Mouse (Mus musculus): ENCODE measurements at regions not wholly inside any gene's neighbourhood (a gene's known extent, or its start where the extent isn't known, plus 50 kb on each side); places are given as distances from the start of the nearest gene placed in this dataset.
"Not testable (repeated sequence)": the region's sequence is repeated elsewhere in the genome, so short reads cannot be mapped to it uniquely, and the experiment has no call there.

DNA sequence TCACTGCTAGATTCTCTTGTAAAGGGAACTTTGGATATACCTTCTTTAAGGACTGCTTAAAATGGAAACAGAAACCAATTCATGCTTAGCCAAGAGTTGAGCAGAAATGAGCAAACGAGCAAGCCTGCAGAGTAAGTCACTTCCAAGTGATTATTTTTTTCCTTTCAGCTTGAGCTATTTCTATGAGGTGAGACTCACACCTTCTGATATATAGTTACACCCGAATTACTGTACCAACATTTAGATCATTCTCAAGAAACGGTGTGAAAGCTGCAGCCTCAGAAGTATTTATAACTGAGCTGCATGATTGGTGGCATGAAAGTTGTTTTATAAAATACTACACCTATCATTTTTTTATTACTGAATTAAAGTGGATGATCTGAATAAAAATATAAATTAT, 771.9 kb upstream of the 4930452B06Rik start:
- Histone ChIP-seq H3K27me3 (no peaks in the 10 kb centered on the region), H3K4me1 (no peaks in the 10 kb centered on the region), H3K36me3 (no peaks in the 10 kb centered on the region), H3K9ac (no peak overlapping the region), H3K4me3 (no peak overlapping the region), H3K4me2 (no peak overlapping the region), H3K27ac (no peak overlapping the region), H3K9me3 (no peaks in the 10 kb centered on the region)
- ATAC-seq (ENCODE audit: borderline replicate concordance, extremely low read depth, low FRiP score, low TSS enrichment): no peak
- 66% methylated on average over 3 of the region's 3 CpGs for WGBS

DNA sequence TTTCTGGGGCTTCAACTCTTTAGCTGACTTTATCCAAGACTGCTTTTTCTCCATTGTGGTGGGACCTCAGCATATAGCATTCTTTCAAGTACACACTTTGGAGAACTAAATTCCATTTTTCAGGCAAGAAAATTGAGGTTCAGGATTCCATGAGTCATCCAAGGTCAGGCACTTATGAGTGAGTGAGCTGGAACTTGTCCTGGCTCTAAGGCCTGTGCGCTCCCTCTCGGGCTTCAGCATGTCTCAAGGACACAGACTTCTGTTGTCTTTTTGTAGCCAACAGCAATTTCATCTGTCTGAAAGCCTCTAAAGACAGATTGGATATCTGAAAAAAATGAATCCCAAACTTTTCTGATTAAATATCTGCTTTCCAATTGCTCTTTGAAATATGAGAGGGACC, 769.1 kb upstream of the 4930452B06Rik start:
- no peak for ATAC-seq (ENCODE audit: borderline replicate concordance, extremely low read depth, low FRiP score, low TSS enrichment)
- Histone ChIP-seq H3K4me3 (no peak overlapping the region), H3K4me1 (no peaks in the 10 kb centered on the region), H3K36me3 (no peaks in the 10 kb centered on the region), H3K27ac (no peak overlapping the region), H3K27me3 (no peaks in the 10 kb centered on the region), H3K9ac (no peak overlapping the region), H3K9me3 (no peaks in the 10 kb centered on the region), H3K4me2 (no peak overlapping the region)
- WGBS: 87% methylated on average over 2 of the region's 2 CpGs

DNA sequence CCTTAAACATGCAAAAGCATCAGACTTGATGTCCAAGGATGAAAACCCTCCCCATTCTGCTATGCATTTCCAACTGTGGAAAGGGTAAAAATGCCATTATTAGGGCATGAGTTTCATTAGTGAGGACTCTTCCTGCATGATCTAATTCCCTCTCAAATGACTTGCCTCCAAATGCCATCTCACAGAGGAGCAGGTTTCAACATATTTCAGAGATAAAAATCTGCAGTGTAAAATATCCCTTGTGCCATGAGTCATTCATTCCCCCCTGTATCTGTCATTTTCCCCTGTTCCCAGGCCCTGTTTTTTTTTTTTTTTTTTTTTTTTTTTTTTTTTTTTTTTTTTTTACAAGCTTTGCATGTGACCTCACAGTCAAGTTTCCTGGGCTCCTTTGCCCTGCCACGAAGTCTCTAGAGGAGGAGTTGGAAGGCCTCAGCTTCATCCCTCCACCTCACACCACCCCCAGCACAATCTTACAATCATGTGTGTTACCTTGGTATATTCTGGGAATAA, 767.1 kb upstream of the 4930452B06Rik start:
- WGBS: 30% methylated on average over 1 of the region's 1 CpGs
- no peaks in the 10 kb centered on the region for H3K9me3 ChIP-seq
- H3K9ac ChIP-seq: no peak overlapping the region
- H3K27me3 ChIP-seq: no peaks in the 10 kb centered on the region
- H3K4me3 ChIP-seq: no peak overlapping the region
- H3K27ac ChIP-seq: no peak overlapping the region
- no peak overlapping the region for H3K4me2 ChIP-seq
- no peak for ATAC-seq (ENCODE audit: borderline replicate concordance, extremely low read depth, low FRiP score, low TSS enrichment)
- H3K36me3 ChIP-seq: no peaks in the 10 kb centered on the region
- H3K4me1 ChIP-seq: no peaks in the 10 kb centered on the region

DNA sequence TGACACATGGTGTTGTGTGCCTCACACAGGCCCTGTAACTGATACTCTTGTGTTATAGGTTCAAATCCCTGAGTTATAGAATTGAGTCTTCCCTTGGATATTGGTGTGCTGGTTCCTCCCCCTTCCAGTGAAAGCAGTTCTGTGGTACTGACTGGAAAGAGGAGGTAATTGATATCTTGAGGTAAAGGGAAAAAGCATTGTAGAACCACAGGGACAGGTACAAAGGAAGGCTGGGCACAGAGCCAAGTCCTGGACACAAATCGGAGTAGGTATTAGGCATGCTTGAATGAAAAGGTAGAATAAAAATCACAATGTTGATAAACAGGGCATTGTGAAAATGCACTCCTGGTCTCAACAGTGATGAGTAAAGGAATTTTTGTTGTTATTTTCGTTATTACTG, 765.8 kb upstream of the 4930452B06Rik start:
- Histone ChIP-seq H3K27ac (no peak overlapping the region), H3K4me2 (no peak overlapping the region), H3K9me3 (no peaks in the 10 kb centered on the region), H3K36me3 (no peaks in the 10 kb centered on the region), H3K9ac (no peak overlapping the region), H3K27me3 (no peaks in the 10 kb centered on the region), H3K4me3 (no peak overlapping the region), H3K4me1 (no peaks in the 10 kb centered on the region)
- no peak for ATAC-seq (ENCODE audit: borderline replicate concordance, extremely low read depth, low FRiP score, low TSS enrichment)
- WGBS: 82% methylated on average over 2 of the region's 2 CpGs

DNA sequence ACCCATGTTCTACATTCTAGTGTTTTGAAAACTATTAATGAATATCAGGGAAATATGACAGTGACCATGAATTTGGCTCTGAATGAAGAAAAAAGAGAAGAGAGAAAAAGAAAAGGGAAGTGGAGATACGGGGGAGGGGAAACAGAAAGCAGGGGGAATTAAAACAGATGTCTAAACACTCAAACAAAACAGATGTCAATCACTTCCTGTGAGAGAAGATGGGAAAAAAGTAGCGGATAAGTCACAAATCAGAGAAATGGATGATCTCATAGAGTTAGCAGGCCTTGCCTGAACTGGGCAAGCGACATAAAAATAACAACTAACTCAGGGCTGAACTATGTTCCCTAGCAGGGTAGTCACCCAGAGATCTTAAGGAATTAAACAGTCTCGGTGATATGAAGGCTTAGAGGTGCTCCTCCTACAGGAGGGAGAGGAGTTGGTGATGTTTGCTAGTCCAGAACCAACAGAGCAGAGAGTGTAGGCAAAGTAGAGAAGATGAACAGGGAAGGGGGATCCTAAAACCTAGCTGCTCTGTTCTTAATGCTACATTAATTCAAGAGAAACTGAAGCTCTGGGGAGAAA, 745.9 kb upstream of the 4930452B06Rik start:
- ATAC-seq (ENCODE audit: borderline replicate concordance, extremely low read depth, low FRiP score, low TSS enrichment): no peak
- Histone ChIP-seq H3K9ac (no peak overlapping the region), H3K4me3 (no peak overlapping the region), H3K4me1 (no peaks in the 10 kb centered on the region), H3K4me2 (no peak overlapping the region), H3K27me3 (no peaks in the 10 kb centered on the region), H3K9me3 (no peaks in the 10 kb centered on the region), H3K27ac (no peak overlapping the region), H3K36me3 (no peaks in the 10 kb centered on the region)
- WGBS: 58% methylated on average over 4 of the region's 4 CpGs

DNA sequence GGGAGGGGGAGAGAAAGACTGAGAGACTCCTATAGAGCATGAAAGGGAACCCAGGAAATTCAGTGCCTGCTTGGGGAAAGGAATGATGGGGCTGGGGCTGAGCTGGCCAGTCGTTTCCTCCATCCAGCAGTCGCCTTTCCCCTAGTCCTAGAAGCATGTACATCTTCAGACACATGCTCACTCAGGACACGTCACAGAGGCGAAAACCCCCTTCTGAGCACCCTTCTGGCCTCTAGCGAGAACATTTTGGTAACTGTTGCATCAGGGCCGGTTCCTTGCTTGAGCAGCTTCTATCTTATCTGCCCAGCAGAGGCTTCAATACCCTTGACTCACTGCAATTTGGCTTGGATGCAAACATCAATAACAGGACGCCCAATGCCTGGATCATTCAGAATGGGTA, 737.6 kb upstream of the 4930452B06Rik start:
- Histone ChIP-seq H3K36me3 (no peaks in the 10 kb centered on the region), H3K9ac (no peak overlapping the region), H3K4me3 (no peak overlapping the region), H3K4me2 (no peak overlapping the region), H3K4me1 (no peaks in the 10 kb centered on the region), H3K27me3 (no peaks in the 10 kb centered on the region), H3K9me3 (no peaks in the 10 kb centered on the region), H3K27ac (no peak overlapping the region)
- WGBS: 69% methylated on average over 7 of the region's 7 CpGs
- no peak for ATAC-seq (ENCODE audit: borderline replicate concordance, extremely low read depth, low FRiP score, low TSS enrichment)

DNA sequence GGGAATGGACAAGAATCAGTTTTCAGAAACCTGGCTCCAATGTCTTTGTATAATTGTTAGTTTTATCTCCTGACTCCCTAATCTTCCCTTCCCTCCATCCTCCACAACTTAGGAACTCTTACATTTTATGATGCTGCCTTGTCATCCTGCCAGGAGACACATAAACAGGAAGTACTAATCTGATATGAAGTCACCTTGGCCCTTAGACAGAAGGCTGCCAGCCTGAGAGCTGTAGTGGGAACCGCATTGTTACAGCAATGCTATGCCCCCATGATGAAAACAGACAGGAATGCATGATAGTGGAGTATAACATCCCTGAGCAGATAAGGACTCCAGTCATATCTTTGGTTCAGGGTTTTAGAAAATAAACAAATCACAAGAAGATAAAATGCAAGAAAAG, 734.8 kb upstream of the 4930452B06Rik start:
- Histone ChIP-seq H3K27ac (no peak overlapping the region), H3K9me3 (no peaks in the 10 kb centered on the region), H3K4me1 (no peaks in the 10 kb centered on the region), H3K9ac (no peak overlapping the region), H3K4me2 (no peak overlapping the region), H3K36me3 (no peaks in the 10 kb centered on the region), H3K4me3 (no peak overlapping the region), H3K27me3 (no peaks in the 10 kb centered on the region)
- ATAC-seq (ENCODE audit: borderline replicate concordance, extremely low read depth, low FRiP score, low TSS enrichment): no peak
- WGBS: 42% methylated on average over 1 of the region's 1 CpGs

DNA sequence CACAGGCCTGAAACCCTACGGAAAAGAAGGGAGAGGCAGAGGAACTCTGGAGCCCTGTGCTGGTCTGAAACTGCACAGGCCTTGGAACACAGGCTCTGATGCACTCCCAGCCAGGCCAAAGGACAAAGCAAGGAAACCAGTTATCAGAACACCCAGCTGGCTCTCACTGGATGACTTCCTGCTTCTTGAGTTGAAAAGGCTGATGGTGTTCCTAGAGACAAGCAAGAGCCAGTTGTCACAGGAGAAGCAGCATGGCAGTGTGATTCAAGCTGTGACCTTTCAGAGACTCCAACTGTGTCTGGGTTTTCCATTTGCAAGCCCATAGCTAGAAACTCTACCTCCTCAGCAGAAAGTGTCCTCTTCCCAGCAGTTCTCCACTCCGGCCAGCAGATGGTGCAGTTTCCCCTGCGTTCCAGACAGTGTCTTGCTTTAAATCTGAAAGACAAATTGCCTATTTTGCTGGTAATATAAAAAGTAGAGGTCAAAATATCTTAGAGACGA, 727.3 kb upstream of the 4930452B06Rik start:
- Histone ChIP-seq H3K27ac (no peak overlapping the region), H3K4me3 (no peak overlapping the region)

DNA sequence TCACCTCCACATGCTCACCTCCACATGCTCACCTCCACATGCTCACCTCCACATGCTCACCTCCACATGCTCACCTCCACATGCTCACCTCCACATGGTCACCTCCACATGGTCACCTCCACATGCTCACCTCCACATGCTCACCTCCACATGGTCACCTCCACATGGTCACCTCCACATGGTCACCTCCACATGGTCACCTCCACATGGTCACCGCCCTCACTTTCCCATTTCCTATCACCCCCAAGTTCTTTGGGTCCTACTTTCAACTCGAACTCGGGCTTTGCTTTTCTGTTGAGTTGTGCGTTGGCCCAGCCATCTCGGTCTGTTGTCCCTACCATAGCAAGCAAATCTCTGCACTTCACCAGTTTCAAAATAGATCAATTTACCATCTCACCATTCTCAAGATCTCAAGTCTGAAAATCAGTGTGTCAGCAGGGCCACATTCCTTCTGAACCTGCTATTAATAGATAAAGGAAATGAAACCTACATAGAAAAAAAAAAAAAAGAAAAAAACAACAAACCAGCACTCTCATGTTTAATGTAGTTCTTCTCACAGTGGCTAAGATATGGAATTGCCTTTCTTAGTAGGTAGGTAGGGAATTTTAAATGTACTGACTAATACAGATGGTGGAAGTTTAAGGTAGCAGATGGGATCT, 724.0 kb upstream of the 4930452B06Rik start:
- 89% methylated on average over 5 of the region's 5 CpGs for WGBS
- H3K36me3 ChIP-seq; H3K9ac ChIP-seq; H3K9me3 ChIP-seq; H3K4me2 ChIP-seq; ATAC-seq (ENCODE audit: borderline replicate concordance, extremely low read depth, low FRiP score, low TSS enrichment); H3K4me3 ChIP-seq; H3K27me3 ChIP-seq; H3K27ac ChIP-seq; H3K4me1 ChIP-seq: not testable (repeated sequence)

More for the DNA sequence above, 727.3 kb upstream of the 4930452B06Rik start:
- WGBS: 10% methylated on average over 4 of the region's 4 CpGs
- H3K4me2 ChIP-seq: no peak overlapping the region
- H3K36me3 ChIP-seq: no peaks in the 10 kb centered on the region
- H3K9ac ChIP-seq: no peak overlapping the region
- no peak for ATAC-seq (ENCODE audit: borderline replicate concordance, extremely low read depth, low FRiP score, low TSS enrichment)
- H3K27me3 ChIP-seq: no peaks in the 10 kb centered on the region
- no peaks in the 10 kb centered on the region for H3K9me3 ChIP-seq
- H3K4me1 ChIP-seq: no peaks in the 10 kb centered on the region

DNA sequence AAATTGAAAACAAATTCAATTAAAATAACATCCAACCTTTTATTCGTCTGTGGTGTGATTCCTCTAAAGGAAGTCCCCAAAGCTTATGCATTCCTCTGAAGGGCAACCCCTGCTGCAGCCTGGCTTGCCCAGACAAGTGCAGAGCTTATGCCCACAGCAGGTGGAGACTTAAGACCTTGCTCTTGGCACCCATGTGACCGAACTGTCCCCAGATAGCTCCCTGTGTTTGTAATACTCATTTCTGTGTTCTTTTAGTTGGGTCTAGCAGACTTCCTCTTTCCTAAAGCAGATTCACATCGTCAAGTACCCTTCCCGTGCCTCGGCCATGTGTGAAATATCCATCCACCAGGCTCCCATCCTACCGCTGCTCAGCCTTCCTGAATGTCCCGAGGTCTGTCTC, 723.1 kb upstream of the 4930452B06Rik start:
- Histone ChIP-seq H3K4me1 (no peaks in the 10 kb centered on the region), H3K4me2 (no peak overlapping the region), H3K36me3 (no peaks in the 10 kb centered on the region), H3K9ac (no peak overlapping the region), H3K27me3 (no peaks in the 10 kb centered on the region), H3K9me3 (no peaks in the 10 kb centered on the region), H3K4me3 (no peak overlapping the region), H3K27ac (no peak overlapping the region)
- 80% methylated on average over 7 of the region's 7 CpGs for WGBS
- no peak for ATAC-seq (ENCODE audit: borderline replicate concordance, extremely low read depth, low FRiP score, low TSS enrichment)

All from lung, embryonic 15.5 days (tissue).